Mouse (Mus musculus) hindbrain, postnatal 0 days (tissue): Measurements from ENCODE around the gene Tmem102. TPM values are rescaled to one million over a fixed set of nuclear protein-coding genes. Genes with fewer than 3 reads are reported as not detected.

Experiments
- ATAC-seq: fragments of 200-750 bp; cut with Nextera tagmentation; 2 replicates; pipeline ENCODE4 v1.8.0; 2017; ENCODE audit warnings: mild to moderate bottlenecking, moderate TSS enrichment, moderate library complexity
- DNase-seq: peaks from one replicate; pipeline ENCODE4 v3.0.0-alpha.2; 2015; ENCODE audit warnings: low spot score
- H3K27ac ChIP-seq: fragments of 300-500 bp; sonication (generic); 2 replicates; pipeline ENCODE4 v1.5.1; 2014; ENCODE audit warnings: mild to moderate bottlenecking
- H3K27me3 ChIP-seq: fragments of 300-500 bp; sonication (generic); 2 replicates; pipeline ENCODE4 v1.6.1; 2014; ENCODE audit warnings: low read length, mixed read lengths; ENCODE audit not compliant: insufficient read depth
- H3K36me3 ChIP-seq: fragments of 300-500 bp; sonication (generic); 2 replicates; pipeline ENCODE4 v1.6.1; 2014; ENCODE audit warnings: low read length, mixed read lengths; ENCODE audit not compliant: insufficient read depth
- H3K4me1 ChIP-seq: fragments of 300-500 bp; sonication (generic); 2 replicates; pipeline ENCODE4 v1.6.1; 2014; ENCODE audit warnings: antibody characterized with exemption, low read length, mixed read lengths; ENCODE audit not compliant: insufficient read depth
- H3K4me2 ChIP-seq: fragments of 300-500 bp; sonication (generic); 2 replicates; pipeline ENCODE4 v1.6.1; 2014; ENCODE audit warnings: low read depth, mild to moderate bottlenecking, low read length, moderate library complexity, mixed read lengths
- H3K4me3 ChIP-seq: fragments of 300-500 bp; sonication (generic); 2 replicates; pipeline ENCODE4 v1.5.1; 2014; ENCODE audit warnings: low read length
- H3K9ac ChIP-seq: fragments of 300-500 bp; sonication (generic); replicated peaks from 2 replicates; pipeline ENCODE4 v1.6.1; 2014; ENCODE audit warnings: mild to moderate bottlenecking, low read length, moderate library complexity, mixed read lengths
- H3K9me3 ChIP-seq: fragments of 300-500 bp; sonication (generic); 2 replicates; pipeline ENCODE4 v1.6.1; 2016; ENCODE audit warnings: low read length, mixed read lengths
- CTCF ChIP-seq: IDR thresholded peaks from 2 replicates; pipeline ENCODE4 v1.5.1; 2016; ENCODE audit warnings: antibody characterized with exemption, control low read depth, low read depth
- WGBS: fragments of 180-500 bp; shearing (Covaris S2); extraction: QIAGEN DNeasy Blood & Tissue Kit; methylation state at CpG from one replicate; pipeline ENCODE4 v1.1.7; 2014; 5-methylcytosine and 5-hydroxymethylcytosine counted together
- polyA plus RNA-seq: library from polyadenylated mRNA; unstranded; fragments of >200 nt; fragmentation: Nextera tagmentation; extraction: Ambion mirVana; gene quantifications from 2 replicates; pipeline ENCODE4 v1.2.1, GENCODE M21; 2015
- total RNA-seq: library from RNA; depleted of rRNA; stranded (reverse); fragments of >200 nt; gene quantifications from 2 replicates; pipeline ENCODE4 v1.2.3, GENCODE M21; 2014

The Tmem102 gene
- total and polyA plus RNA-seq, 2 experiments from 2014 or later: 0.16 to 1.5 TPM

DNA sequence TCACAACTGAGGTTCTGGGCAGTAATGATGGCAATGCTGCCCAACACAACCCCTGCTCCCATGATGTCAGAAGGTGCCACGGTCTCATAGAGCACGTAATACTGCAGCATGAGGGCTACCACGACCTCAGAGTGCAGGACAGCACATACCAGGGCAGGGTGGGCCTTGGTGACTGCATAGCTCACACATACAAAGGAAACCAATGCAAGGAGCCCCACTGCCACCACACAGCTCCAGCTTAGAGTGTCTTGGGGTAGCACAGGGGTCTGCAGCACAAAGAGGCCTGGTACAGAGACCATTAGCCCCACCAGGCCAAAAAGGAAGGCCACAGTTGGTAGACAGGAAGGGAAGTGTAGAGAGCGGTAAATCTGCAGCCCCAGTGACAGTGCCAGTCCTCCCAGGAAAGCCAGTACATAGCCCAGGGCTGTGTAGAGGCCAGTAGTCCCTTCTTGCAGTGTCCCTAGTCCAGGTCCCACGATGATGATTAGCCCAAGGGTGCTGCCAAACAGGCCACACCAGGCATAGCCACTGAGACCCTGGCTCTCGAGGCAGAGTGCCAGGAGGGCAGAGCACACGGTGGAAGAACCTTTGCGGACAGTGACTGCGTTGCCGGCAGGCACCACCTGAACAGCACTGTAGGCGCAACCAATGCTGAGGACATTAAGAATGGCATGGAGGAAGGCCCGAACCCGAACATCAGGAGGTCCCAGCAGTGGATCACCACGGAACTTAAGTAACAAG lies 45.1 kb downstream of the Tmem102 start:
- ATAC-seq: no peak
- Histone ChIP-seq H3K27me3 (no peaks in the 10 kb centered on the region), H3K27ac (peak overlapping the region; percentile 99), H3K4me2 (peak overlapping the region; percentile 80), H3K9me3 (no peaks in the 10 kb centered on the region), H3K36me3 (no peaks in the 10 kb centered on the region), H3K4me3 (no peak overlapping the region), H3K9ac (peak overlapping the region; percentile 75), H3K4me1 (peaks cover 27% of the 10 kb centered on the region)
- DNase-seq: no peak
- no peak for TF ChIP-seq CTCF
- WGBS: 82% methylated on average over 14 of the region's 14 CpGs

DNA sequence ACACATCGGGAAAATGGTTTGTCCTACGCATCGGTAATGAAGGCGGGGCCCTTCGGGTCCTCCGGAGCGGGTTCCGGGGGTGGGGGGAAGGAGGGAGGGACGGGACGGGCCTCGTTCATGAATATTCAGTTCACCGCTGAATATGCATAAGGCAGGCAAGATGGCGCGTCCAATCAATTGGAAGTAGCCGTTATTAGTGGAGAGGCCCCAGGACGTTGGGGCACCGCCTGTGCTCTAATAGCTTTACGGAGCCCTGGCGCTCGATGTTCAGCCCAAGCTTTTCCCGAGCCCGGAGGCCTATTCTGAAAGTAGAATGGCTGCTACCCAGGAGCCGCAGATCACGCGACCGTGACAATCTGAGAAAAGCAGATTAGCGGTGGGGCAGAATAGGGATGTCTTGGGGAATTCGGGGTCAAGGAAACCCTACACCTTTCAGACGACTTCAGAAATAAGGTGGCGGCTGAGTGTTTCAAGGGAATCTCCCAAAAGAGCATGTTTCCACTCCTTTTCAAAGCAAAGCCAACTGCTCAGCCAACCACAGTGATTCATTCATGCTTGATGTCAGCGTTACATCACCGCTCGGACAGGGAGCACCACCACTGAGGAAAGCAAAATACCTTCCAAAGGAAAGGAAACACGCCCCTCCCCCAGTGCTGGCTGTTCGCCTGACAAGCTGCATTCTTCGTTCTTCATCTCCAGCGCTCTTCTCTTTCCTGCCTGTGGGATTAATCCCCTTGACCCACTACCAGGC lies 46.3 kb downstream of the Tmem102 start:
- H3K36me3 ChIP-seq: no peaks in the 10 kb centered on the region
- H3K27me3 ChIP-seq: no peaks in the 10 kb centered on the region
- H3K4me1 ChIP-seq: peaks cover 26% of the 10 kb centered on the region
- TF ChIP-seq CTCF: no peak
- peak overlapping the region; percentile 80 for H3K4me2 ChIP-seq
- ATAC-seq (peak; percentile 91), DNase-seq (peak; percentile 96)
- under 1% methylated on average over 37 of the region's 37 CpGs for WGBS
- peak overlapping the region; percentile 99 for H3K27ac ChIP-seq
- no peaks in the 10 kb centered on the region for H3K9me3 ChIP-seq
- peak overlapping the region; percentile 50 for H3K4me3 ChIP-seq
- peak overlapping the region; percentile 75 for H3K9ac ChIP-seq

DNA sequence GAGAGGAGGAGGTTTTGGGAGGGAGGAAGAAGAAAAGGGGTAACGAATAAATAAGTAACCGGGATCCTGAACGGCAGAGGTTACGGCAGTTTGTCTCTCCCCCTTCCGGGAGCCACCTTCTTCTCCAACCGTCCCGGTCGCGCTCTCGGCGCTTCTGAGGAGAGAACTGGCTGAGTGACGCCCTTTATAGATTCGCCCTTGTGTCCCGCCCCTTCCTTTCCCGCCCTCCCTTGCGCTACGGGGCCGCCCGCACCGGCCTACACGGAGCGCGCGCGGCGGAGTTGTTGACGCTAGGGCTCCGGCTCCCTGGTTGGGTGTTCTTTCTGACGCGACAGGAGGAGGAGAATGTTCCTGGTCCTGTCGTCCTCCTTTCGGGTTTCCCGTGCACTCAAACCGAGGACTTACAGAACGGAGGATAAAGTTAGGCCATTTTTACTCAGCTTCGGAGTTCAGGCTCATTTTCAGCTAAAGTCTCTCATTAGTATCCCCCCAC lies 46.9 kb downstream of the Tmem102 start, which contains the start of gene Polr2a:
Gene Polr2a, minus strand, starts transcription at position 160 of the 493 bp plus-strand sequence.
- no peaks in the 10 kb centered on the region for H3K27me3 ChIP-seq
- TF ChIP-seq CTCF: no peak; the same call in 1 of the 2 replicates
- peak; percentile 99 for DNase-seq
- peaks cover 26% of the 10 kb centered on the region for H3K4me1 ChIP-seq
- H3K36me3 ChIP-seq: no peaks in the 10 kb centered on the region
- no peaks in the 10 kb centered on the region for H3K9me3 ChIP-seq
- peak; percentile 97 for ATAC-seq
- H3K4me3 ChIP-seq: peak within 1 kb of the TSS; percentile 50
- 2% methylated on average over 36 of the region's 36 CpGs for WGBS
- peak within 1 kb of the TSS; percentile 80 for H3K4me2 ChIP-seq
- peak within 1 kb of the TSS; percentile 75 for H3K9ac ChIP-seq
- H3K27ac ChIP-seq: peak within 1 kb of the TSS; percentile 99

GRCm38 (mm10) chr11:69758090-69758456 lies 47.4 kb downstream of the Tmem102 start:
- H3K4me1 ChIP-seq: peaks cover 26% of the 10 kb centered on the region

GRCm38 (mm10) chr11:69757303-69758089 lies 47.9 kb downstream of the Tmem102 start:
- Histone ChIP-seq H3K4me2 (peak overlapping the region; percentile 80), H3K27me3 (no peaks in the 10 kb centered on the region), H3K9me3 (no peaks in the 10 kb centered on the region), H3K36me3 (no peaks in the 10 kb centered on the region), H3K9ac (peak overlapping the region; percentile 75), H3K4me1 (peaks cover 26% of the 10 kb centered on the region), H3K4me3 (peak overlapping the region; percentile 50), H3K27ac (peak overlapping the region; percentile 99)
- ATAC-seq (no peak), DNase-seq (no peak)
- 44% methylated on average over 9 of the region's 9 CpGs for WGBS
- no peak for TF ChIP-seq CTCF

More at GRCm38 (mm10) chr11:69758090-69758456, 47.4 kb downstream of the Tmem102 start:
- TF ChIP-seq CTCF: no peak
- Histone ChIP-seq H3K36me3 (no peaks in the 10 kb centered on the region), H3K4me2 (peak overlapping the region; percentile 80), H3K9me3 (no peaks in the 10 kb centered on the region), H3K9ac (peak overlapping the region; percentile 75), H3K4me3 (peak overlapping the region; percentile 50), H3K27me3 (no peaks in the 10 kb centered on the region), H3K27ac (peak overlapping the region; percentile 99)
- ATAC-seq (peak; percentile 86), DNase-seq (peak; percentile 98)
- WGBS: under 1% methylated on average over 25 of the region's 26 CpGs

DNA sequence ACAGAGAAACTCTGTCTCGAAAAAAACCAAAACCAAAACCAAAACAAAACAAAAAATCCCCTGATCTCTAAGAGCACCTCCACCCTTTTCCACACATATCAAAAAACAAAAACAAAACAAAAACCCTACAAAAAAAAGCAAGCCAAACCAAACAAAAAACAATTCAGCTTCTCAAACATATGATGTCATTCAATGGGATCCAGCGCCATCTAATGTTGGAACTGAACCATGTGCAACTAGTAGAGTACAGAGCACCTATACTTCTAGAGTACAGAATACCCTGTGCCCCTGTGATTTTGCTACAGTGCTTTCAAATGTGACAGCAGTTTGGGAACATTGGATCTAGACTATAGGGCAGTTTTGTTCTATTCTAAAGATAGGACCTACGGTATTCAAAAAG lies 50.7 kb downstream of the Tmem102 start:
- peak; percentile 75 for TF ChIP-seq CTCF
- H3K4me3 ChIP-seq: no peak overlapping the region
- no peaks in the 10 kb centered on the region for H3K27me3 ChIP-seq
- no peak overlapping the region for H3K27ac ChIP-seq
- H3K9ac ChIP-seq: no peak overlapping the region
- 54% methylated on average over 3 of the region's 3 CpGs for WGBS
- H3K9me3 ChIP-seq: no peaks in the 10 kb centered on the region
- DNase-seq (peak; percentile 88), ATAC-seq (no peak)
- H3K4me1 ChIP-seq: peaks cover 20% of the 10 kb centered on the region
- H3K36me3 ChIP-seq: no peaks in the 10 kb centered on the region
- H3K4me2 ChIP-seq: peak overlapping the region; percentile 24; the same call in 1 of the 2 replicates
